Mouse (Mus musculus) bone marrow, adult 2 months (tissue): ENCODE data around the gene Cmtm2a.

ENCODE experiments used
- CTCF ChIP-seq: fragments of 200-500 bp; IDR thresholded peaks from 2 replicates; pipeline ENCODE4 v1.5.1; 2011; ENCODE audit warnings: low read length, control low read depth; ENCODE audit not compliant: control insufficient read depth, insufficient read depth
- POLR2A ChIP-seq: fragments of 200-500 bp; IDR thresholded peaks from 2 replicates; pipeline ENCODE4 v1.6.1; 2011; ENCODE audit warnings: low read depth, mild to moderate bottlenecking, control low read depth, low read length, borderline replicate concordance; ENCODE audit not compliant: control insufficient read depth

DNA sequence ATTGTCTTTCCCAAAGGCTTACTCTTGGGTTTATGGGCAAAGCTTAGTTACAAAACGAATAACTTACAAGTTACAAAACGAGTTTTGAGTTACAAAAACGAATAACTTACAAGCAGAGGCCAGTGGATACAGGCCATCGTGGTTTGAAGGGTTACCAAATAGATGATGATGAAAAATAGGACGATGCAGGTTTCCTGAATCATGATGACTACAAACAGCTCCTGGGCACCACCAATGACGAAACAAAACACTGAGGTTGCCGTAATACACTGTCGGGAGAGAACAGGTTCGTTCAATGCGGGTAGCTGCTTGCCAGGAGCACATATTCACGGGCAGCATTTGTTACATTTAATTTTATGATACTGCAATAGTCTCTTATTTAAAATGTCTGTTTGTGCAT, 12.0 kb upstream of the Cmtm2a start:
- TF ChIP-seq CTCF (no peak), POLR2A (no peak)
